Mouse (Mus musculus): Measurements from ENCODE around the gene Mfsd14b. TPM values are rescaled to one million over a fixed set of nuclear protein-coding genes. Genes with fewer than 3 reads are reported as not detected.

The Mfsd14b gene
- total RNA-seq, 2 experiments from 2014 or later = 22.5 to 24.7 TPM

Other genes starting within 250 kb of the Mfsd14b start
- gene Cntnap3, start 209.0 kb downstream of the Mfsd14b start, total RNA-seq (2021) = not detected
- not detected for gene Spata31, start 195.6 kb downstream of the Mfsd14b start, total RNA-seq (2021)
- not detected for gene Spata31d1c, start 79.9 kb downstream of the Mfsd14b start, total RNA-seq (2021)
- not detected for gene Prss47, start 60.2 kb downstream of the Mfsd14b start, total RNA-seq (2021)
- not detected for gene Olfr465-ps1, start 25.1 kb upstream of the Mfsd14b start, total RNA-seq (2021)
- gene Olfr466, start 37.3 kb upstream of the Mfsd14b start, total RNA-seq (2021) = not detected
- gene Nlrp4f, start 93.0 kb upstream of the Mfsd14b start, total RNA-seq (2021) = not detected
- not detected for gene Gm10775, start 146.6 kb upstream of the Mfsd14b start, total RNA-seq (2021)
- gene Zfp369, start 165.8 kb upstream of the Mfsd14b start, total RNA-seq (2021) = 10 to 100 TPM; 24.7 to 27.5 TPM